Mouse (Mus musculus): Measurements from ENCODE around the gene Tex12. TPM values are rescaled to one million over a fixed set of nuclear protein-coding genes. Genes with fewer than 3 reads are reported as not detected.
A peak's percentile ranks its signal among the peaks of the same experiment; 100 is the strongest.

The Tex12 gene
- polyA plus RNA-seq (2021), result not detected

GRCm38 (mm10) chr9:50561145-50561917 is at the start of gene Tex12:
Gene Tex12, minus strand, starts transcription at chr9:50561325.
- DNase-seq (ENCODE audit: low read depth, low spot score) (no peak), ATAC-seq (no peak)
- TF ChIP-seq CTCF (IDR thresholded peaks at IDR 0.05), result no peak
- CTCF ChIA-PET, result no interaction called here
- in situ Hi-C loops (cut with MboI; ENCODE audit: low pct_unique_long_range_greater_than_20kb), result no loop called here
- H3K27me3 ChIP-seq, result peaks cover 20% of the 10 kb centered on the region
- POLR2A ChIA-PET, result no interaction called here

- no peak for ATAC-seq
- DNase-seq (ENCODE audit: low read depth, low spot score), result no peak
- H3K27me3 ChIP-seq, result no peaks in the 10 kb centered on the region
- TF ChIP-seq CTCF (IDR thresholded peaks at IDR 0.05), result no peak
- ChIA-PET POLR2A (interaction anchor here (1.1 to 1.4 kb wide), 2 partner anchors 9 to 12 kb away, joined by 4 read pairs; no protein-coding TSS in a partner anchor), CTCF (interaction anchor here (1.6 to 3.0 kb wide), 2 partner anchors 10 kb away, joined by 3 to 11 read pairs; no protein-coding TSS in a partner anchor)
- in situ Hi-C loops (cut with MboI; ENCODE audit: low pct_unique_long_range_greater_than_20kb), result no loop called here
These were observed 43.2 kb upstream of the Tex12 start for GRCm38 (mm10) chr9:50604338-50604737.

- peak; percentile 44 for ATAC-seq
- ChIA-PET CTCF (interaction anchor here (0.8 to 3.0 kb wide), 3 partner anchors 10 to 76 kb away, joined by 3 to 11 read pairs (median 3); partner anchors contain the start of gene Pts), POLR2A (interaction anchor here (0.9 to 1.4 kb wide), 3 partner anchors 10 to 13 kb away, joined by 3 to 4 read pairs (median 4); no protein-coding TSS in a partner anchor)
- H3K27me3 ChIP-seq, result no peaks in the 10 kb centered on the region
- no peak for DNase-seq (ENCODE audit: low read depth, low spot score)
- no peak for TF ChIP-seq CTCF (IDR thresholded peaks at IDR 0.05)
- in situ Hi-C loops (cut with MboI; ENCODE audit: low pct_unique_long_range_greater_than_20kb), result no loop called here
These were observed 42.8 kb upstream of the Tex12 start for GRCm38 (mm10) chr9:50603998-50604324.

- TF ChIP-seq CTCF (IDR thresholded peaks at IDR 0.05), result no peak
- ATAC-seq (peak; percentile 90), DNase-seq (ENCODE audit: low read depth, low spot score) (peak; percentile 88)
- in situ Hi-C loops (cut with MboI; ENCODE audit: low pct_unique_long_range_greater_than_20kb), result no loop called here
- ChIA-PET POLR2A (interaction anchor here (0.7 to 1.3 kb wide), 4 partner anchors 10 to 160 kb away, joined by 3 to 6 read pairs (median 4); partner anchors contain the start of genes Nkapd1 and Pih1d2), CTCF (interaction anchor here (0.8 to 3.0 kb wide), 3 partner anchors 9 to 75 kb away, joined by 3 to 11 read pairs (median 3); partner anchors contain the start of gene Pts)
- no peaks in the 10 kb centered on the region for H3K27me3 ChIP-seq
These were observed 42.3 kb upstream of the Tex12 start, which contains the start of the genes Sdhd and Timm8b for GRCm38 (mm10) chr9:50603189-50603997. Gene Sdhd, minus strand, starts transcription at chr9:50603812. Gene Timm8b, plus strand, starts transcription at chr9:50603910.

GRCm38 (mm10) chr9:50602055-50602845 is 41.1 kb upstream of the Tex12 start:
- ChIA-PET CTCF (interaction anchor here (1.4 to 3.0 kb wide), 4 partner anchors 8 to 74 kb away, joined by 3 to 11 read pairs (median 7); partner anchors contain the start of gene Pts), POLR2A (interaction anchor here (1.3 kb wide), 1 partner anchor 14 kb away, joined by 6 read pairs; the partner anchor contains the start of genes Nkapd1 and Pih1d2)
- ATAC-seq (no peak), DNase-seq (ENCODE audit: low read depth, low spot score) (no peak)
- TF ChIP-seq CTCF (IDR thresholded peaks at IDR 0.05), result no peak
- no peaks in the 10 kb centered on the region for H3K27me3 ChIP-seq
- in situ Hi-C loops (cut with MboI; ENCODE audit: low pct_unique_long_range_greater_than_20kb), result no loop called here

- TF ChIP-seq CTCF (IDR thresholded peaks at IDR 0.05), result no peak
- in situ Hi-C loops (cut with MboI; ENCODE audit: low pct_unique_long_range_greater_than_20kb), result no loop called here
- ChIA-PET CTCF (interaction anchor here (1.4 to 3.0 kb wide), 4 partner anchors 7 to 74 kb away, joined by 3 to 11 read pairs (median 7); partner anchors contain the start of gene Pts), POLR2A (no interaction called here)
- H3K27me3 ChIP-seq, result no peaks in the 10 kb centered on the region
- no peak for DNase-seq (ENCODE audit: low read depth, low spot score)
- no peak for ATAC-seq
These were observed 40.4 kb upstream of the Tex12 start for GRCm38 (mm10) chr9:50601536-50601935.

GRCm38 (mm10) chr9:50596973-50597372 is 35.8 kb upstream of the Tex12 start:
- ChIA-PET CTCF (interaction anchor here (0.9 to 1.5 kb wide), 2 partner anchors 24 to 68 kb away, joined by 4 to 5 read pairs; partner anchors contain the start of gene Pts), POLR2A (no interaction called here)
- H3K27me3 ChIP-seq, result no peaks in the 10 kb centered on the region
- no peak for DNase-seq (ENCODE audit: low read depth, low spot score)
- in situ Hi-C loops (cut with MboI; ENCODE audit: low pct_unique_long_range_greater_than_20kb), result loop anchor here (5.0 kb wide), 2 partner anchors 60 to 140 kb away; no protein-coding TSS in a partner anchor
- TF ChIP-seq CTCF (IDR thresholded peaks at IDR 0.05), result no peak
- ATAC-seq, result no peak

GRCm38 (mm10) chr9:50594794-50595417 is 33.8 kb upstream of the Tex12 start:
- ATAC-seq (no peak), DNase-seq (ENCODE audit: low read depth, low spot score) (no peak)
- no peak for TF ChIP-seq CTCF (IDR thresholded peaks at IDR 0.05)
- in situ Hi-C loops (cut with MboI; ENCODE audit: low pct_unique_long_range_greater_than_20kb), result loop anchor here (5.0 kb wide), 2 partner anchors 58 to 138 kb away; no protein-coding TSS in a partner anchor
- no peaks in the 10 kb centered on the region for H3K27me3 ChIP-seq
- ChIA-PET CTCF (interaction anchor here (0.8 to 3.9 kb wide), 8 partner anchors 8 to 151 kb away, joined by 3 to 15 read pairs (median 7); partner anchors contain the start of genes Pts, Sdhd and Timm8b), POLR2A (no interaction called here)

GRCm38 (mm10) chr9:50593544-50593943 is 32.4 kb upstream of the Tex12 start:
- POLR2A ChIA-PET, result interaction anchor here (1.2 kb wide), 1 partner anchor 65 kb away, joined by 4 read pairs; the partner anchor contains the start of gene Pts
- no peak for ATAC-seq
- no peak for DNase-seq (ENCODE audit: low read depth, low spot score)
- in situ Hi-C loops (cut with MboI; ENCODE audit: low pct_unique_long_range_greater_than_20kb), result no loop called here
- no peaks in the 10 kb centered on the region for H3K27me3 ChIP-seq
- peak; percentile 83 for TF ChIP-seq CTCF (IDR thresholded peaks at IDR 0.05)
- CTCF ChIA-PET, result interaction anchor here (0.8 to 3.9 kb wide), 8 partner anchors 8 to 141 kb away, joined by 3 to 15 read pairs (median 8); partner anchors contain the start of genes Pts, Sdhd and Timm8b
